Mouse (Mus musculus) embryonic fibroblast, embryonic 13.5 days (primary cell): ENCODE data around the gene Cenpo. TPM values are rescaled to one million over a fixed set of nuclear protein-coding genes. Genes with fewer than 3 reads are reported as not detected.
"Not testable (repeated sequence)": the region's sequence is repeated elsewhere in the genome, so short reads cannot be mapped to it uniquely, and the experiment has no call there.

ENCODE experiments used
- H3K27ac ChIP-seq: 2 replicates; pipeline ENCODE4 v1.5.1; 2012; ENCODE audit warnings: low read length, control low read depth, inconsistent platforms; ENCODE audit not compliant: insufficient read depth
- H3K4me1 ChIP-seq: 2 replicates; pipeline ENCODE4 v1.6.1; 2011; ENCODE audit warnings: low read length; ENCODE audit not compliant: control insufficient read depth, insufficient read depth
- H3K4me3 ChIP-seq: 2 replicates; pipeline ENCODE4 v1.5.1; 2011; ENCODE audit warnings: mild to moderate bottlenecking, control low read depth, low read length; ENCODE audit not compliant: insufficient read depth
- CTCF ChIP-seq: IDR thresholded peaks from 2 replicates; pipeline ENCODE4 v1.5.1; 2011; ENCODE audit warnings: mild to moderate bottlenecking, control low read depth, low read length, moderate library complexity, borderline replicate concordance; ENCODE audit not compliant: insufficient read depth
- POLR2A ChIP-seq: IDR thresholded peaks from 2 replicates; pipeline ENCODE4 v1.6.1; 2011; ENCODE audit warnings: low read depth, mild to moderate bottlenecking, control low read depth, low read length, moderate library complexity
- polyA plus RNA-seq: library from polyadenylated mRNA; stranded (reverse); fragments of >200 nt; gene quantifications from 2 replicates; pipeline ENCODE4 v1.2.4, GENCODE M21; 2011; ENCODE audit warnings: low read depth; ENCODE audit not compliant: missing spikeins, insufficient read length

The Cenpo gene
- 7.2 and 14.8 TPM in 2 replicates for polyA plus RNA-seq

DNA sequence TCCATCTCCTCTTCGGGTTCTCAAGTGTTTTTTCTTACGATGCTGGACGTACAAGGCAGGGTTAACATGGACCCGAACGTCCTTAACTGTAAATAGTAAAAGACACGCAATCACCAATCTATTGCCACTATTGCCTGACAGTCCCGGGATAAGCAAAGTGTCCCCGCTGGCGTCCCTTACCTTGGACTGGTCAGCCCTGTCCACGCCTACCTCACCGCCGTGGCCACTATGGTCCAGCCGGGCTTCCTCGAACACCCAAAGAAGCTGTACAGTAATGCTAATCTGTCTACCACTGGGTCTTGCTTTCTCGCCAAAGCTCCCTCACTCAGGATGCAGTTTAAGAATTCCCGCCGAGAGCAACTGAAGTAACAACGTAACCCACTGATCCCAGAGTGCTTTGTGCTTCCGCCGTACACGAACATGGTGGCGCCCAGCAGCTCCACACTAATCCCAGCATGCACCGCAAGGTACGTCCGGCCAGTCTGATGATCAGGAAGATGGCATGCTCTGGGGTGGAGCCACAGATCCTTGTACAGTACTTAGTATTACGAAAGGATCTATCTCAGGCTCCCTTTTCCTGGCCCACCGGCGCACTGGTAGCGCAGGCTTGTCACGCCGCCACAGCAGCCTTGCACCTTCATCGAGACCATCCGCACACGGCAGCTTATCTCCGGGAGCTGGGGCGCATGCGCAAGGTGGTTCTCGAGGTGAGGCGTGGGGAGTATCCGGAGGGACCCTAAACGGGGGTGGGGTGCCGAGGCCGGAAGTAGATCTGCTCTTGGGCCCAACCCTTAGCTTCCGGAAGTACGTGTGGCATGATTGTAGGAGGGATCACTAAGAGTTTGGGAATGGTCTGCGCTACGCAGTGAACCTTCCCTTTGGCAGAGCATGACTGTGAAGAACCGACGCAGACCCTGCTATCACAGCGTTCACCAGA lies at the start of gene Cenpo, which contains the start of gene Ptrhd1:
Gene Cenpo, minus strand, starts transcription at position 723 of the 937 bp plus-strand sequence.
Gene Ptrhd1, plus strand, starts transcription at position 456 of the 937 bp plus-strand sequence.
- TF ChIP-seq POLR2A (peak; percentile 96), CTCF (no peak)
- Histone ChIP-seq H3K4me3 (peak within 1 kb of the TSS; percentile 82), H3K4me1 (no peaks in the 10 kb centered on the region), H3K27ac (peak within 1 kb of the TSS; percentile 82)

DNA sequence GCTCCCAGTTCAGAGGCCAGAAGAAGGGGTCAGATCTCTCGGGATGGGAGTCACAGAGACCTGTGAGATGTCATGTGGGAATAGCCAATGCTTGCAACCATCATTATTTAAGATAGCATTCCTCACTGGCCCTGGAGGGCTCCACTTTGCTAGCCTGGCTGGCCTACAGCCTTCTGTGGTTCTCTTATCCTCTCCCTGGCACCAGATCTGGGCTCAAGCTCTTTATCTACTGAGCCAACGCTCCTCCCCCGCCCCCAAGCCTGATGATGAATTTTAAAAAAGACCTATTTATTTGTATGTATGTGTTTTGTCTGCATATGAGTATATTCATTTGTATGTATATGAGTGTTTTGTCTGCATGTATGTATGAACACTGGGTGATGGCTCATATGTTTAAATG lies 45.8 kb upstream of the Cenpo start:
- no peak for TF ChIP-seq POLR2A
- H3K4me3 ChIP-seq = no peak overlapping the region
- H3K27ac ChIP-seq = no peak overlapping the region
- no peaks in the 10 kb centered on the region for H3K4me1 ChIP-seq

DNA sequence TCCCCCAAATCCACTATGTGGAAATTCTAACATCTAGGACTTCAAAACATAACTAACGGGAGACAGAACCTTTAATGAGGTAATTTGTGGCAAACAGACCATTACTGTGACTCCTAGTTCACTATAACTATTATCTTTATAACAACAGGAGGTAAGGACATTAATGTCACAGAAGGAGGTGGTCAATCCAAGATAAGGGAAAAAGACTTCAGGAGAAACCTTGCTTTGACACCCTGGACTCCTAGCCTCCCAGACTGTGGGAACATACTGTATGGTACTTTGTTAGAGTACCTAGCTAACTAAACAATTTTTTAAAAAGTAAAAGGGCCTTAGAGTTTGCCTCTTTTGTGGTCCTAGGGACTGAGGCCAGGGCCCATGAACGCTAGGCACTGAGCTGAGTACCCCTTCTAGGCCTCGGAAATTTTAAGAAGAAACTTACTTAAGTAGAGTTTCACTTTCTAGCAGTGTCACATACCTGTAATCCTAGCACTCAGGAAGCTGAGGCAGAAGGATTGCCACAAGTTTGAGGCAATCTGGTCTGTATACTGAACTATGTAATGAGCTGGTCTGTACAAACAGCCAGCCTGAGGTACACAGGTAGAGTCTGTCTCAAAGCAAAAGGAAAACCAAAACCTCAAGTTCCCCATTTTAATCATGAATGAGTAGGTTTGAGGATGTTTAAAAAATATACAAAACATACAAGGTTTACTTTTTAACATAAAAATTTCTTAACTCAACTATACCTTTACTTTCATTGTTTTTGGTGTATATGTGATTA lies 45.1 kb upstream of the Cenpo start:
- H3K4me3 ChIP-seq = no peak overlapping the region
- no peaks in the 10 kb centered on the region for H3K4me1 ChIP-seq
- H3K27ac ChIP-seq = no peak overlapping the region
- no peak for TF ChIP-seq POLR2A
- no peak for TF ChIP-seq CTCF

DNA sequence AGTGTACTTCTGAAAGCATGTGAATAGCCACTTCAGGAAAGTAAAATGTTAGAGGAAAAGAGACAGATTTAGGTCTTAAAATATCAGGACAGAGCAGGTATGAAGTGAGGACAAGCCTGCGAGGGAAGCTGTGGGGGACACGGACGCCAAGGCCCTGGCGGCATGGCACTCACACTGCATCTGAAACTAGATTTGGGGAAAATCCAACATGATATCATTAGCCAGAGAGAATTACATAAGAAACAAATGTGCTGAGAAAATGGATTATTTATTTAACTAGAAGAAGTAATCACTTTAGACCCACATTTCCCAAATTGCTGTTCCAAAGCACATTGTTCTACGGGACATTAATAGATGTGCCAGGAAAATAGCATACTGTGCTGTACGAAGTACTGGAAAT lies 37.0 kb upstream of the Cenpo start:
- TF ChIP-seq CTCF = no peak
- Histone ChIP-seq H3K4me3 (no peak overlapping the region), H3K27ac (no peak overlapping the region), H3K4me1 (no peaks in the 10 kb centered on the region)

DNA sequence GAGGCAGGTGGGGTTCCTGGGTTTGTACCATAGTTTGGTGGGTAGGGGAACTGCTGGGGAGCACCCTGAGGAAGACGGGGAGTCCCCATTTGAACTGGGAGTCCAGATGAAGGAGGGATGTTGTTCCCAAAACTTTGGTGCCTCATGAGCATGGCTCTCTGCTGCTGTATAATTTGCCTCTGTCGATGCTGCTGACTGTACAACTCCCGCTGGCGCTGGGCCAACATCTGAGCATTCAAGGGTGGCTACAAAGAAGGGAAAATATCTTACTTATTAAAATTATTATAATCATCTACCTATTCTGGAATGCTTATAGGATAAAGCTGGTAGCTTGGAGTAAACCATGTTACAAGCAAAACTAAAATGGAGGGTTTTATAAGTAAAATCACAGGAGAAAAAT lies 33.7 kb upstream of the Cenpo start:
- Histone ChIP-seq H3K4me3 (no peak overlapping the region), H3K27ac (no peak overlapping the region)
- TF ChIP-seq CTCF (no peak), POLR2A (no peak)

DNA sequence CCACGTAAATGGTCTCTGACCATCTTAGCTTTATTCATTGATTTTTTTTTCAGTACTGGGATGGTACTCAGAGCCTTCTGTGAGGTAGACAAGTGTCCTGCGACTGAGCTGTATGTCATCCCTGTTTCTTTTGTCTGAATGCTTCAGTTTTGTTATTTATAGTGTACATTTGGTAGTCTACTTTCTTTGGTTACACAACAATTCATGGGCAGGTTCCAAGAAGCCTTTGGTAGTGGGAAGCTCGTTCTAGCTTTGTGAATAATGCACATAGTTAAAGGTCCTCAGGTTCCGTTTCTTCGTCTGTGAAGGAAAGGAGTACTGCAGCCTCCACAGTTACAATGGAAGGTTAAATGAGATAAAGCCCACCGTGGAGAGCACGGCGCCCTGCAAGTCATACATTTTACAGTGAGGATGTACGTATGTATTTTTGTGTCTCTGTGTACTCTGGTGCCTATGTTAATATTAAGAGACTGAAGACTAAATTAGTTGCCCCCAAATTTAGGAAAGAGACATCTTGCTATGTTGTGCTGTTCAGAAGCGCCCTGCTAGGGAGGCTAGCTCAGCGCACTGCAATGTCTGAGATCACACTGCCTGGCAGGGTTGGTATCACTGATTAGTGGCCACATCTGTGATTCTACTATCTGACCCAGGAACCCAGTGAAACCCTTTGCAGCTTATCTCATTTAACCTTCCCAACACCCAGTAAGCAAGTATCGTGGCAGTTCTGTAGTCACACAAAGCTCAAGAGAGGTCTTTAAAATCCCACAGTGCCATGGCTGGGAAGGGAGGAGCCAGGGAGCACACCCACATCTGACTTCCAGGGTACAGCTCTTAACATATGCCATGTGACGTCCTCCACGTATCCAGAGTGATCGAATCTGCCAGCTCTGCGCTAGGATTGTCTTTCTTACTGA lies 18.9 kb upstream of the Cenpo start:
- no peak for TF ChIP-seq POLR2A
- TF ChIP-seq CTCF = no peak
- H3K4me1 ChIP-seq = no peaks in the 10 kb centered on the region
- H3K27ac ChIP-seq = no peak overlapping the region
- no peak overlapping the region for H3K4me3 ChIP-seq

More for the DNA sequence above, 33.7 kb upstream of the Cenpo start:
- H3K4me1 ChIP-seq = no peaks in the 10 kb centered on the region

DNA sequence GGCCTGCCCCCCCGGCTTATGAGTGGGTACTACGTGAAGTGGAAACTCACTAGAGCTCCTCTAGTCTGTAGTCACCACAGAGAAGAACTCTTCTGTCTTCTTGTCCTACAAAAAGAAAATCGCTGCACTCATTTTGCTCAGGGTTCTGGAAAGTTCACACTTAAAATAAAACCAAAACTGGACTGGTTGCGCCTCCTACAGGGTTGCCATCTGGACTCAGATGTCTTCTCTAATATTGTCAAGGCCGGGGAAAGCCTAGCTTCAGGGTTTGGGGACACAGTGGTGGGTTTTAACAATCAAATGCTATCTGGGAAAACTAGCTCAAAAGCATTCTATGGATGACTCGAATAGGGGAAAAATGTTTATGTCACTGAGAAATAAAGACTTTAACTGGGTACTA lies 15.7 kb upstream of the Cenpo start:
- H3K4me1 ChIP-seq = no peaks in the 10 kb centered on the region

DNA sequence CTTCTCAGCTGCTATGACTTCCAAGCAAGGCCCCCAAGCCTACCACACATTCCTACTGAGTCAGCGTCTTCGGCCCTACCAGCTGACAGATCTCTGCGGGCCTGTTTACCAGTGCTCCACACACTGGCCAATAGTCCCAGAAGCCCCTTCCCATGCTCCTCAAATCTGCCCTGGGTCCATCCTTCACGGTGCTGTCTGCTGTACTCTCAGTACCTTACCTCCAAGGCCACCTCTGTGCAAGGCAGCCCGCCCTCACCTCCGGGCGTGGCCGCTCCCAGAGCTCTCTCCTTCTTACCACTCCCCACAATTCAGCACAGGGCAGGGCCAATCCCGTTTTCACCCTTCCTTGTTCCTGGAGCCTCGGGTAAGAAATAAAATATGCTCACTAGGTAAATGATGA lies 11.6 kb upstream of the Cenpo start:
- TF ChIP-seq POLR2A (no peak), CTCF (no peak)
- no peak overlapping the region for H3K4me3 ChIP-seq
- H3K4me1 ChIP-seq = no peaks in the 10 kb centered on the region
- H3K27ac ChIP-seq = no peak overlapping the region

More for the DNA sequence above, 15.7 kb upstream of the Cenpo start:
- TF ChIP-seq POLR2A (no peak), CTCF (no peak)
- Histone ChIP-seq H3K4me3 (no peak overlapping the region), H3K27ac (no peak overlapping the region)

DNA sequence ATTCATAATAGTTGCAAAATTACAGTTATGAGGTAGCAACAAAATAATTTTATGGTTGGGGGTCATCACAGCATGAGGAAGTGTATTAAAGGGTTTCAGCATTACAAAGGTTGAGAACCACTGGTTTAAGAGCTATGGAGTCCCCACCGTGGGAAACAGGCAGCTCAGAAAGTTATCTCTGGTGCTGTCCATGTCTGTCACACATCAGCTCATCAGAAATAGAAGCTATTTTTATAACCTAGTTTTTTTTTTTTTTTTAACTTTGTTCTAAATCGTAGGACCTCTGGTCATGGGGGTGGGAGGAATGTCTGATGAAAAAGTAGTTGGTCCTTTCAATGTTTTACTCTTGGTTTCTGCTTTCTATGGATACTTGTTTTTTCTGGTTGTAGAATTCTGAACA lies 9.7 kb upstream of the Cenpo start:
- Histone ChIP-seq H3K27ac (no peak overlapping the region), H3K4me1 (no peaks in the 10 kb centered on the region), H3K4me3 (no peak overlapping the region)
- TF ChIP-seq CTCF (no peak), POLR2A (no peak)

DNA sequence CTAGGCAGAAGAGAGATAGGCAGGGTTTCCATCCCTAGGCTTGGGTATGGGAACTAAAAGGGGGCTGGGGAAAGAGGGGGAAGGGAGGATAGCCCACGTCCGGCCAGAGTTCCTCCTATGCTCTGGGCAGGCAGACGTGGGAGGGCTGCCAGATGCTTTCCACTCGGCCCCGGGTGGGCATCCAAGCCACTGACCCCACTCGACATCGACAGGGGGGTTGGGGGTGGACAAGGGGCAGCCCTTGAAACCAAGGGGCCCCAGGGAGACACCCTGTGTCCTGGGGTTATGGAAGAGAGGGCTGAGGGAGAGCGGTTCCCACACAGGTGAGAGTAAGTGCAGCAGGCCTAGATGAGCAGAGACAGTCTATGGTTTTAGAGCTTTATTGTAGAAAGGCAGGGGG lies 6.2 kb upstream of the Cenpo start:
- not testable (repeated sequence) for H3K27ac ChIP-seq, H3K4me3 ChIP-seq, H3K4me1 ChIP-seq
